In genomic region chr6:136010290-136011037, GRCm38 (mm10) we compare ENCODE assay signal across 10 mouse cellular contexts.
DNase-seq lines count a peak whose midpoint lies in the region; ATAC-seq and TF ChIP-seq lines count a peak whose summit lies in the region.
"Had no signal": no experiment of that assay in that cellular context is flagged by ENCODE, and none has a peak within 500 bp of the region (broad histone marks: within the 10 kb centered on the region; RNA-seq: fewer than 3 reads in every experiment).

No protein-coding gene starts in this region.

- H3K4me2 ChIP-seq in stomach, embryonic 16.5 days (ENCODE audit: low read depth, low read length) = no peak overlapping the region
- H3K4me2 ChIP-seq: embryonic facial prominence, embryonic 15.5 days had no signal

- no peak overlapping the region; the same call in 1 of the 2 replicates for H3K9ac ChIP-seq in stomach, embryonic 16.5 days (ENCODE audit: low read length)
- H3K9ac ChIP-seq: embryonic facial prominence, embryonic 15.5 days had no signal

- no peak overlapping the region for H3K4me3 ChIP-seq in kidney, adult 2 months (ENCODE audit: insufficient read depth, low read depth, low read length)
- H3K4me3 ChIP-seq in forebrain, embryonic 10.5 days = no peak overlapping the region
- no peak overlapping the region for H3K4me3 ChIP-seq in stomach, embryonic 16.5 days (replicated peaks; ENCODE audit: low read length)
- H3K4me3 ChIP-seq in heart, embryonic 10.5 days = no peak overlapping the region
- H3K4me3 ChIP-seq: embryonic facial prominence, embryonic 15.5 days had no signal

- no peaks in the 10 kb centered on the region for H3K4me1 ChIP-seq in kidney, adult 2 months (ENCODE audit: control insufficient read depth, insufficient read depth, low read length)
- peaks cover 19% of the 10 kb centered on the region for H3K4me1 ChIP-seq in forebrain, embryonic 10.5 days
- H3K4me1 ChIP-seq in stomach, embryonic 16.5 days (ENCODE audit: control insufficient read depth, insufficient read depth, low read length) = peaks cover 7% of the 10 kb centered on the region; the same call in 1 of the 2 replicates
- no peaks in the 10 kb centered on the region for H3K4me1 ChIP-seq in heart, embryonic 10.5 days
- H3K4me1 ChIP-seq: embryonic facial prominence, embryonic 15.5 days had no signal

- 61% methylated on average over 7 of the region's 7 CpGs for WGBS in kidney, adult 2 months
- 48% methylated on average over 7 of the region's 7 CpGs for WGBS in forebrain, embryonic 10.5 days
- 35% methylated on average over 7 of the region's 7 CpGs for WGBS in stomach, embryonic 16.5 days
- WGBS in heart, embryonic 10.5 days = 74% methylated on average over 7 of the region's 7 CpGs

- TF ChIP-seq CTCF in kidney, adult 2 months (conservative IDR thresholded peaks at IDR 0.05; ENCODE audit: insufficient read depth, insufficient read length, low read depth, low read length) = no peak

- TF ChIP-seq POLR2A in kidney, adult 2 months (IDR thresholded peaks at IDR 0.05; ENCODE audit: low read depth, low read length) = no peak

- no peaks in the 10 kb centered on the region for H3K36me3 ChIP-seq in kidney, adult 2 months (ENCODE audit: control insufficient read depth, insufficient read depth, low read length)
- no peaks in the 10 kb centered on the region for H3K36me3 ChIP-seq in forebrain, embryonic 10.5 days (replicated peaks)
- no peaks in the 10 kb centered on the region for H3K36me3 ChIP-seq in stomach, embryonic 16.5 days (ENCODE audit: control insufficient read depth, insufficient read depth, low read length)
- H3K36me3 ChIP-seq in heart, embryonic 10.5 days = no peaks in the 10 kb centered on the region
- H3K36me3 ChIP-seq: embryonic facial prominence, embryonic 15.5 days; G1E had no signal

- no peaks in the 10 kb centered on the region for H3K9me3 ChIP-seq in forebrain, embryonic 10.5 days
- no peaks in the 10 kb centered on the region for H3K9me3 ChIP-seq in stomach, embryonic 16.5 days (replicated peaks; ENCODE audit: control insufficient read depth, low read length)
- no peaks in the 10 kb centered on the region for H3K9me3 ChIP-seq in heart, embryonic 10.5 days
- H3K9me3 ChIP-seq: embryonic facial prominence, embryonic 15.5 days had no signal

- peak; percentile 3 for DNase-seq in kidney, adult 2 months
- no peak for DNase-seq in kidney, adult 18-20 months
- peak; percentile 25 for DNase-seq in Muller cell, postnatal 12 days (ENCODE audit: inconsistent ontology term)
- DNase-seq in forebrain, embryonic 10.5 days (ENCODE audit: extremely low spot score, low spot score) = peak; percentile 38
- DNase-seq in lung, postnatal 4 days = peak; percentile 27 to 39
- DNase-seq in T-cell, adult 2 months (ENCODE audit: low spot score) = no peak
- DNase-seq in heart, embryonic 10.5 days (ENCODE audit: low spot score) = no peak

- H3K27ac ChIP-seq in kidney, adult 2 months (ENCODE audit: insufficient read depth, low read depth, low read length) = no peak overlapping the region
- H3K27ac ChIP-seq in forebrain, embryonic 10.5 days = peak overlapping the region; percentile 56; the same call in 1 of the 2 replicates
- H3K27ac ChIP-seq in stomach, embryonic 16.5 days (ENCODE audit: low read length) = peak overlapping the region; percentile 31; the same call in 1 of the 2 replicates
- H3K27ac ChIP-seq in heart, embryonic 10.5 days = no peak overlapping the region
- H3K27ac ChIP-seq: embryonic facial prominence, embryonic 15.5 days had no signal

- H3K27me3 ChIP-seq in kidney, adult 2 months (replicated peaks; ENCODE audit: control insufficient read depth, insufficient read depth, low read length) = no peaks in the 10 kb centered on the region
- no peaks in the 10 kb centered on the region for H3K27me3 ChIP-seq in forebrain, embryonic 10.5 days (ENCODE audit: poor library complexity, severe bottlenecking)
- H3K27me3 ChIP-seq in stomach, embryonic 16.5 days (ENCODE audit: control insufficient read depth, insufficient read depth, low read length) = no peaks in the 10 kb centered on the region
- no peaks in the 10 kb centered on the region for H3K27me3 ChIP-seq in heart, embryonic 10.5 days (ENCODE audit: insufficient read depth, poor library complexity, severe bottlenecking)
- H3K27me3 ChIP-seq: embryonic facial prominence, embryonic 15.5 days had no signal

- ATAC-seq in stomach, embryonic 16.5 days (ENCODE audit: insufficient read depth, low FRiP score) = peak; percentile 69; the same call in 1 of the 2 replicates

Comparison
In these comparisons a context has a peak if more than half of its experiments do, and no peak if none do; other contexts are left out.
1. DNase-seq: peak in kidney, adult 2 months (single experiment), Muller cell, postnatal 12 days (single experiment), forebrain, embryonic 10.5 days (single experiment) and lung, postnatal 4 days (2 of 2); none in kidney, adult 18-20 months (single experiment), T-cell, adult 2 months (single experiment) and heart, embryonic 10.5 days (single experiment).
2. H3K27ac ChIP-seq: peak in forebrain, embryonic 10.5 days (single experiment) and stomach, embryonic 16.5 days (single experiment); none in kidney, adult 2 months (single experiment) and heart, embryonic 10.5 days (single experiment).